Mouse (Mus musculus) intestine, postnatal 0 days (tissue): ENCODE measurements around the gene Ankrd44. TPM values are rescaled to one million over a fixed set of nuclear protein-coding genes. Genes with fewer than 3 reads are reported as not detected.

Experiments used
- ATAC-seq: fragments of 200-750 bp; cut with Nextera tagmentation; 2 replicates; pipeline ENCODE4 v1.8.0; 2017; ENCODE audit warnings: mild to moderate bottlenecking, moderate TSS enrichment, moderate library complexity
- H3K27ac ChIP-seq: fragments of 300-500 bp; sonication (generic); 2 replicates; pipeline ENCODE4 v1.5.1; 2014; ENCODE audit warnings: mild to moderate bottlenecking, low read depth, low read length, moderate library complexity
- H3K27me3 ChIP-seq: fragments of 300-500 bp; sonication (generic); replicated peaks from 2 replicates; pipeline ENCODE4 v1.6.1; 2014; ENCODE audit warnings: low read length, mixed read lengths; ENCODE audit not compliant: control insufficient read depth, insufficient read depth
- H3K36me3 ChIP-seq: fragments of 300-500 bp; sonication (generic); 2 replicates; pipeline ENCODE4 v1.6.1; 2014; ENCODE audit warnings: mild to moderate bottlenecking, moderate library complexity; ENCODE audit not compliant: control insufficient read depth, insufficient read depth
- H3K4me1 ChIP-seq: fragments of 300-500 bp; sonication (generic); replicated peaks from 2 replicates; pipeline ENCODE4 v1.6.1; 2014; ENCODE audit warnings: antibody characterized with exemption, low read length, mixed read lengths; ENCODE audit not compliant: control insufficient read depth, insufficient read depth
- H3K4me2 ChIP-seq: fragments of 300-500 bp; sonication (generic); replicated peaks from 2 replicates; pipeline ENCODE4 v1.6.1; 2014; ENCODE audit warnings: low read depth, mild to moderate bottlenecking, moderate library complexity
- H3K4me3 ChIP-seq: fragments of 300-500 bp; sonication (generic); 2 replicates; pipeline ENCODE4 v1.5.1; 2014; ENCODE audit warnings: low read depth, low read length
- H3K9ac ChIP-seq: fragments of 300-500 bp; sonication (generic); 2 replicates; pipeline ENCODE4 v1.6.1; 2014; ENCODE audit warnings: mild to moderate bottlenecking, low read depth, low read length
- H3K9me3 ChIP-seq: fragments of 300-500 bp; sonication (generic); 2 replicates; pipeline ENCODE4 v1.6.1; 2016; ENCODE audit warnings: mixed run types; ENCODE audit not compliant: control insufficient read depth
- CTCF ChIP-seq: sonication (generic); IDR thresholded peaks from 2 replicates; pipeline ENCODE4 v1.5.1; 2016; ENCODE audit warnings: low read depth, mild to moderate bottlenecking, control low read depth, antibody characterized with exemption, moderate library complexity
- WGBS: fragments of 180-500 bp; shearing (Covaris S2); extraction: QIAGEN DNeasy Blood & Tissue Kit; methylation state at CpG from one replicate; pipeline ENCODE4 v1.1.7; 2014; 5-methylcytosine and 5-hydroxymethylcytosine counted together
- polyA plus RNA-seq: library from polyadenylated mRNA; unstranded; fragments of >200 nt; fragmentation: Nextera tagmentation; extraction: Ambion mirVana; gene quantifications from 2 replicates; pipeline ENCODE4 v1.2.1, GENCODE M21; 2015

Ankrd44 gene
- 5.5 and 7.0 TPM in 2 replicates for polyA plus RNA-seq

DNA sequence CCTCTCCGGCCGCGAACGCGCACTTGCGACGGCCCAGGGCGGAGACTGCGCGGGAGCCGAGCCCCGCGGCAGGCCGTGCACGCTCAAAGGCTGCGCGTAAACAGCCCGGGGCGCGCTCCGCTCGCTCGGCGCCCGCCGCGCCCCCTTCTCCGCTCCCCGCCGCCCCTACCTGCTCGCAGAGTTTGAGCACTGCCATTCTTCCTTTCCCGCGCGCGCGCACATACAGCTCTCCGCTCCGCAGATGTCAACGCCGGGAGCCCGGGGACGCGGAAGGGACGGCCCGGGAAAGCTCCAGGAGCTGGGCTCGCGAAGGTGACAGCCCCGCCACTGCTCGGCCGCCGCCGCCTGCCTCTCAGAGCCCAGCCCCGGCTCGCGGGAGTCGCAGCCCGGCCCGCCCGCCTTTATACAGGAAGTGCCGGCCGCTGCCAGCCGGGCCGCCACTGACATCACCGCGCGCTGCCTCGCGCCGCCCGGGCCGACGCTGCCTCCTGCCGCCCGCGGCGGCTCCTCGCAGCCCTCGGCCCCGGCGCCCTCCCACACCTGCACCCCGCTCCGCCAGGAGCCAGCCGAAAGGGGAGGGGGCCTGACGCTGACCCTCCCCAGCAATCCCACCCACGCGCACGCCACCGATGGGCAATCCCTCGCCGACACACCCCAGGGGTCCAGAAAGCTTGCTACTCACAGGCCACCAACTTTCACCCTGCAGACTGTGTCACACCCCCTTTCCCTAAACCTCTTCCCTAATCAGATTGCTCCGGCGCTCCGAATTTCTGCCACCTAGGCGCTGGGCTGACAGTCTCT is at the start of gene Ankrd44:
Gene Ankrd44 (minus strand): TSS at position 417 of the 801 bp plus-strand sequence.
- Histone ChIP-seq H3K4me3 (peak within 1 kb of the TSS; percentile 93), H3K9me3 (no peaks in the 10 kb centered on the region), H3K27ac (peak within 1 kb of the TSS; percentile 73), H3K27me3 (no peaks in the 10 kb centered on the region), H3K4me2 (peak within 1 kb of the TSS; percentile 96), H3K9ac (peak within 1 kb of the TSS; percentile 85), H3K4me1 (peaks cover 8% of the 10 kb centered on the region; the same call in 1 of the 2 replicates), H3K36me3 (no peaks in the 10 kb centered on the region)
- ATAC-seq: peak; percentile 88
- under 1% methylated on average over 83 of the region's 94 CpGs for WGBS
- peak; percentile 67 for TF ChIP-seq CTCF

DNA sequence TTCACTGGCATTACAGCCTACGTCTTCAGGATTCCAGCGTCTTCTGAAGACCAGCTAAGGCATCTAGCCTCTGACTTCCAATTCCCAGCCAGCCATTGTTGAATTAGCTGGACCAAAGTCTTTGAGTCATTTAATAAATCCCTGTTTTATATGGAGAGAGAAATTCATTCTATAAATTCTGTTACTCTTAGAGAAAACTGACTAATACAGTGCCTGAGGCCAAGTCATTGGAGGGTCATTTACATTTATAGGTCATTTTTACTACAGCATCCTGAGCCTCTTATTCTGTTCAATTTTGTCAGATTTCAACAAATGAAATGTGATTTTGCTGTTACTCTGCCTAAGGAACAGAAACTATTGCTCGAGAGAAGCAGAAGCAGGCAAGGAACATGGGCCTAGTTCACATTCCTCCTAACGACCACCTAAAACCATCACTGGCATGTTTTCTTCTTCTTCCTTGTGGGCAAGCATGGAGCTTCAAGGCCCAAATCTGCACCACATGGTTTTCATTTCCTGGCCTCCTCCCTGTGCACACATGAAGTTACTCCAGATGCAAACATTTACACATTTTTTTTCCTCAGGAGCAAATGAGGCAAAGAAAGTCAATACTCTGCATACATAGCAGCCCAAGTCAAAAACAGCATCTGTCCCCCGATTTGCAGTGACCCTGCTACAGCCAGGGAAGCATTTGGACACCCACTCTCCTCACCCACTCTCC is 45.7 kb upstream of the Ankrd44 start:
- Histone ChIP-seq H3K27me3 (no peaks in the 10 kb centered on the region), H3K27ac (no peak overlapping the region), H3K4me2 (no peak overlapping the region), H3K4me3 (no peak overlapping the region), H3K4me1 (no peaks in the 10 kb centered on the region), H3K36me3 (no peaks in the 10 kb centered on the region), H3K9ac (no peak overlapping the region), H3K9me3 (no peaks in the 10 kb centered on the region)
- no peak for ATAC-seq
- WGBS: 86% methylated on average over 5 of the region's 5 CpGs
- no peak for TF ChIP-seq CTCF

DNA sequence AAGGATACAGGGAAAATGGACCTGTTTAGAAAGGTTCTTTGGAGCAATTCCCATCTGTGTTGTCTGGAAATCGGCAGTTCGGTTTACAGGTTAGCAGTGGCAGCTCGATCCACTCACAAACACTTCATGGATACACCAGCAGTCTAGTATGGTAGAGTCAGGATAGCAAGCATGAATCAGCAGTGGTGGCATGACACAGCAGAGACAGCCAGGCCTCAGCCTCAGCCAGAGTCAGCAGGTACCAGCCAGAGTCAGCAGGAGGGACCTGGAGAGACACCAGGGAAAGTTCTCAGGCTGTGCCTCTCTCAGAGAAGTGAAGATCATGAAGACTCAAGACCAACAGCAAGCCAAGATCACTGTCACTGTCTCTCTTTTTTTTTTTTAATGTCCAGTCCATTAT is 40.7 kb upstream of the Ankrd44 start:
- Histone ChIP-seq H3K4me2 (no peak overlapping the region), H3K9me3 (no peaks in the 10 kb centered on the region), H3K9ac (no peak overlapping the region), H3K27me3 (no peaks in the 10 kb centered on the region), H3K27ac (no peak overlapping the region), H3K4me1 (no peaks in the 10 kb centered on the region), H3K36me3 (no peaks in the 10 kb centered on the region), H3K4me3 (no peak overlapping the region)
- no peak for ATAC-seq
- 89% methylated on average over 3 of the region's 3 CpGs for WGBS
- no peak for TF ChIP-seq CTCF

DNA sequence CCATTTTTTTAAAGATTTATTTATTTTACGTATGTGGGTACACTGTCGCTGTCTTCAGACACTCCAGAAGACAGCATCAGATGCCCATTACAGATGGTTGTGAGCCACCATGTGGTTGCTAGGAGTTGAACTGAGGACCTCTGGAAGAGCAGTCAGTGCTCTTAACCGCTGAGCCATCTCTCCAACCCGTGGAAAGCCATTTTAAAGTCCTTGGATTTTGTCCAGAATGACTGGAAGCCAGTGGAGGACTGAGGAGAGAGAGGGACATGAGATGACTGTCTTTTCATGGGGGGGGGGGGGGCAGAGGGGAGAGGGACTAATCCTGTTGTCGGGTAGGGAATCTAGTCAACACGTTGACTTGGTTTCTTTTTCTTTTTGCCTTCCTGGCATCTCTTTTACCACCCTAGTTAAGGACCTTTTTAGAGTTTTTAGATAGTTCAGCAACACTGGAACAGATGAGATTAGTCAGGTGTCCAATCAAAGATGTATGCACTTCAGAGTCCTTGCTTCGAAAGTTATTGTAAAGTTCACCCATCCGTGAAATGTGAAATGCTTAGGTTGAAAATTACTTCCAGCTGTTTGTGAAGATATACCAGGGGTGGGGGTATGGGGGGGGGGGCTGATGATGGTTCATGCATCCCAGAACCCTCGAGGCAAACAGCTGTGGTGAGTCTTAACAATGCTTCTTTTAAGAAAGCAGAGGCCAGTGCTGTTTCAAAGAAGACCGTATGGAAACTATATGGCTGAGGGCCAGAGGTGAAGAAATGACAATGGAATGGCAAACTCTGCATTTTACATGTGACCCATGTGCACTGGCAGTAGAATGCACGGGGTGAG is 39.2 kb upstream of the Ankrd44 start:
- no peaks in the 10 kb centered on the region for H3K27me3 ChIP-seq
- H3K36me3 ChIP-seq: no peaks in the 10 kb centered on the region
- no peak overlapping the region for H3K27ac ChIP-seq
- 68% methylated on average over 11 of the region's 11 CpGs for WGBS
- ATAC-seq: no peak
- H3K4me1 ChIP-seq: no peaks in the 10 kb centered on the region
- no peak overlapping the region for H3K9ac ChIP-seq
- H3K9me3 ChIP-seq: no peaks in the 10 kb centered on the region
- H3K4me3 ChIP-seq: no peak overlapping the region
- no peak overlapping the region for H3K4me2 ChIP-seq
- no peak for TF ChIP-seq CTCF

DNA sequence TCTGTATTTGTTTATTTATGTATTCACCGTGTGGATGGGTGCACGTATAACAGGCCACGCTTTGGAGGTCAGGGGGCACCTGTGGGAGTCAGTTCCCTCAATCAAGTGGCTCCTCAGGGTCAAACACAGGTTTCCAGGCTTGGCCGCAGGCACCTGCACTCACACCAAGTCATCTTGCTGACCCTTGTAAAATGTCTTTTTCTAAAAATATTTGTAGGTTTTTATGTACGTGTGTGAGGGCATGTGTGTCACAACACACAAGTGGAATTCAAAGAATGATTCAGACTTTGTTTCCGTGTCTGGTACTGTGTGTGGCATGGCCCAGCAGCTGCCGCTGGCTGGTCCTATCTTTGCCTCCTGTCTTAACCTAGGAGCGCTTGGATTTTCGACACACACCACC is 35.5 kb upstream of the Ankrd44 start:
- WGBS: 83% methylated on average over 9 of the region's 9 CpGs
- H3K36me3 ChIP-seq: no peaks in the 10 kb centered on the region
- H3K9me3 ChIP-seq: no peaks in the 10 kb centered on the region
- no peak for TF ChIP-seq CTCF
- H3K4me2 ChIP-seq: no peak overlapping the region
- no peak overlapping the region for H3K4me3 ChIP-seq
- no peaks in the 10 kb centered on the region for H3K27me3 ChIP-seq
- H3K27ac ChIP-seq: no peak overlapping the region
- no peaks in the 10 kb centered on the region for H3K4me1 ChIP-seq
- ATAC-seq: no peak
- H3K9ac ChIP-seq: no peak overlapping the region

DNA sequence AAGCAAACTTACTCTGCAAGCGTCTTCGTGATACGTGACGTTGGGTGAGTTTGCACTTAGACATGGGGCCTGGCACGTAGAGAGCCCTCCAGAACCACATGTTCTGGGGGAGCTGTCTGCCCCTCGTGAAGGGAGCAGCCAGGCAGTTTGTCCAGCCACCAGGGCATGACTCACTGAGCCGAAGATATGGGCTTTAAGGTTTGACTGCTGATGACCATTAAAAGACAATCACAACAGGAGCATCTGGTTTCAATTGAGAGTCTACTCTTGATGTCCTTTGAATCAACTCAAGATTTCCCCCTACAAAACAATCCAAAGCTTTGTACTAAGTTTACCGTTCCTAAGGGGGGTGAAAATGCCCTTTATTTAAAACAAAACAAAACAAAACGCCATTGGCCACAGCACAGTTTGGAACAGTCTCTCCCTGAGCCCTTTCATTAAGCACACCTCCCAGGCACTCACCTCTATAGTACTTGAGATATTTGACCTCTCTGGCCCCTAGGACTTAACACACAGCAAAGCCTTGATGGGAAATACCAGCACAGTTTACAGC is 34.5 kb upstream of the Ankrd44 start:
- Histone ChIP-seq H3K9me3 (no peaks in the 10 kb centered on the region), H3K27me3 (no peaks in the 10 kb centered on the region), H3K4me1 (no peaks in the 10 kb centered on the region), H3K4me3 (no peak overlapping the region), H3K36me3 (no peaks in the 10 kb centered on the region), H3K27ac (no peak overlapping the region), H3K4me2 (no peak overlapping the region), H3K9ac (no peak overlapping the region)
- TF ChIP-seq CTCF: no peak
- 65% methylated on average over 9 of the region's 9 CpGs for WGBS
- ATAC-seq: no peak
